Mouse (Mus musculus) naive thymus-derived CD4-positive, alpha-beta T cell, adult 2 months (primary cell): ENCODE measurements around the gene Tbl3.
"Not testable (repeated sequence)": the region's sequence is repeated elsewhere in the genome, so short reads cannot be mapped to it uniquely, and the experiment has no call there.

Experiments used
- DNase-seq: peaks from one replicate; pipeline ENCODE4 v3.0.0-alpha.2; 2011; ENCODE audit warnings: low read depth

The Tbl3 gene

GRCm38 (mm10) chr17:24727618-24728017, 20.2 kb upstream of the Tbl3 start, which contains the start of gene Rpl3l:
Rpl3l (plus strand) TSS chr17:24727820.
- no peak for DNase-seq

GRCm38 (mm10) chr17:24725637-24726390, 18.4 kb upstream of the Tbl3 start:
- DNase-seq, result no peak

- peak; percentile 98 for DNase-seq
Observed at GRCm38 (mm10) chr17:24724184-24724583, 16.7 kb upstream of the Tbl3 start, which contains the start of gene Ndufb10. Ndufb10 (minus strand) TSS chr17:24724478.

GRCm38 (mm10) chr17:24723881-24724180, 16.4 kb upstream of the Tbl3 start:
- no peak for DNase-seq

- peak; percentile 33 for DNase-seq
Observed at GRCm38 (mm10) chr17:24723122-24723880, 15.8 kb upstream of the Tbl3 start.

- DNase-seq, result peak; percentile 40
Observed at GRCm38 (mm10) chr17:24722220-24722924, 14.9 kb upstream of the Tbl3 start.

- DNase-seq, result peak; percentile 35
Observed at GRCm38 (mm10) chr17:24721383-24721955, 14.0 kb upstream of the Tbl3 start.

- DNase-seq, result peak; percentile 53
Observed at GRCm38 (mm10) chr17:24720616-24721015, 13.2 kb upstream of the Tbl3 start.

GRCm38 (mm10) chr17:24719494-24720222, 12.2 kb upstream of the Tbl3 start:
- peak; percentile 98 for DNase-seq

GRCm38 (mm10) chr17:24718938-24719337, 11.5 kb upstream of the Tbl3 start:
- DNase-seq, result not testable (repeated sequence)

GRCm38 (mm10) chr17:24717943-24718342, 10.5 kb upstream of the Tbl3 start, which contains the start of the genes Rnf151 and Rps2:
Rnf151 (minus strand) TSS chr17:24718063.
Rps2 (plus strand) TSS chr17:24718116.
- no peak for DNase-seq

- no peak for DNase-seq
Observed at GRCm38 (mm10) chr17:24716166-24716682, 8.8 kb upstream of the Tbl3 start.

GRCm38 (mm10) chr17:24715556-24715955, 8.1 kb upstream of the Tbl3 start:
- DNase-seq, result no peak

- DNase-seq, result peak; percentile 78
Observed at GRCm38 (mm10) chr17:24708646-24709045, 1.2 kb upstream of the Tbl3 start.

GRCm38 (mm10) chr17:24707801-24708425, 453 bp upstream of the Tbl3 start:
- peak; percentile 49 for DNase-seq

GRCm38 (mm10) chr17:24705821-24706220, 1.6 kb downstream of the Tbl3 start:
- no peak for DNase-seq

GRCm38 (mm10) chr17:24701251-24701650, 6.2 kb downstream of the Tbl3 start:
- no peak for DNase-seq

GRCm38 (mm10) chr17:24699473-24699872, 8.0 kb downstream of the Tbl3 start:
- DNase-seq, result no peak

- no peak for DNase-seq
Observed at GRCm38 (mm10) chr17:24698715-24699114, 8.7 kb downstream of the Tbl3 start.

- DNase-seq, result no peak
Observed at GRCm38 (mm10) chr17:24697985-24698384, 9.5 kb downstream of the Tbl3 start.
